Mouse (Mus musculus) lung, postnatal 36 days (tissue): ENCODE data around the gene Tcfl5.

Experiments used
- DNase-seq: peaks from one replicate; pipeline ENCODE4 v3.0.0; 2022; ENCODE audit warnings: mixed read lengths

Gene Tcfl5

GRCm38 (mm10) chr2:180642555-180643260 is at the start of gene Tcfl5:
Gene Tcfl5, minus strand, starts transcription at chr2:180642708.
- no peak for DNase-seq

- DNase-seq, result no peak
Measured at GRCm38 (mm10) chr2:180689841-180690240, 47.3 kb upstream of the Tcfl5 start.

DNA sequence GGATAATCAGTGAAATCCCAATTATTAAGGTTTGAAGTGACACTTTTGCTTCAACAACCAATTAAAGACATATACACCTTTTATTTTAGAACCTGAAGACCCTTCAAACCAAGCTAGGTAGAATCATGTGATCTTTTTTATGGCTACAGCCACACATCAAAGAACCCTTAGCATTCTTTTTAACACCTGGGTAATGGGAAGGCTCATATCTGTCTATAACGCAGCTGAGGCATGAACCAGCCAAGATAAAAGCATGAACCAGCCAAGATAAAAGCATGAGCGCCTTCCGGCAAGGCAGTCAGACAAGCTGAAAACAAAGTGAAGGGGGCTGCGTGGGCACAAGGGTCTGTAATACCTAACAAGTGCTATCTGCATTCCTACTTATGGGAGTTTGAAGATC is 41.5 kb upstream of the Tcfl5 start:
- DNase-seq, result no peak

- no peak for DNase-seq
Measured at GRCm38 (mm10) chr2:180683524-180683923, 41.0 kb upstream of the Tcfl5 start.

DNA sequence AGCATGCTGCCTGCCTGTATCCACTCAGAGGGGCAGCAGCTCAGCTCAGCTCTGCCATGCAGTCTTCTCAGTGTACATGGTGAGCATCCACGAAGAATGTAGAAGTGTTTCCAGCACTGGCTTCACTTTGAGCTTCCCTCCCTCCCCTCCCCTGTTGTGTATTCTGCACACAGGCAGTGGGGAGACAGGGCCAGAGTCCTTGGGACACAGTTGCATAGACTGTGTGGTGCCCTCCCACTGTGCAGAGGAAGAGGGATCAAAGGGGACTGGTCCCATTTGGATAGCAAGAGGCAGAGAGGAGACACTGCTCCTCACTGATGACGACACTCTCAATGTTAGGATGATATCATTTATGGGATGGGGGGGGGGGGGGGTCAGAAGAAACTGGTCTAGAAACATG is 38.7 kb upstream of the Tcfl5 start:
- no peak for DNase-seq

DNA sequence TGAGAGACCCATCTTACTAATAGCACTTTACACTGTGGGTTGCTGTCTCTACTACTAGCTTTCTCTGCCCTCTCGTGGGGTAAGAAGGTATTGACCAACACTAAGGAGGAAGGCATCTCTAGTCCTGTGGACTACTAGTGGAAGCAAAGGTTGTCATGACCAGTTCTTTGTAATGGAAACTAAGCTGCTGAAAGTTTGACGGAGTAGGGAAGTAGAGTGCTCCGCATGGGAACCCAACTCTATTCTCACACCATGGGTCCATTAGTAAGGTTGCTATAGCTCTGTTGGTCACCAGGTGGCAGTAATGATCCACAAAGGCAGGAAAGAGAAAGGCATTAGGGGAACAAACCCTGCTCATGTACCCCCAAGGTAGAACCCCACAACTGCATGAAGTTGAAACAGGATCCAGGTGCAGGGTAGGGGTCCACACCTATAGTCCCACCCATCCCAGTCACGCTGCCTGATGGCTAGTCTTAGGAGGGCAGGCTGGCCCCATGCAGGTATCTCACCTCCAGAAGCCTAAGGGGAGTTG is 36.2 kb upstream of the Tcfl5 start:
- DNase-seq, result peak; percentile 85

- DNase-seq, result no peak
Measured at GRCm38 (mm10) chr2:180676706-180677105, 34.2 kb upstream of the Tcfl5 start.

- no peak for DNase-seq
Measured at GRCm38 (mm10) chr2:180662008-180662407, 19.5 kb upstream of the Tcfl5 start.

DNA sequence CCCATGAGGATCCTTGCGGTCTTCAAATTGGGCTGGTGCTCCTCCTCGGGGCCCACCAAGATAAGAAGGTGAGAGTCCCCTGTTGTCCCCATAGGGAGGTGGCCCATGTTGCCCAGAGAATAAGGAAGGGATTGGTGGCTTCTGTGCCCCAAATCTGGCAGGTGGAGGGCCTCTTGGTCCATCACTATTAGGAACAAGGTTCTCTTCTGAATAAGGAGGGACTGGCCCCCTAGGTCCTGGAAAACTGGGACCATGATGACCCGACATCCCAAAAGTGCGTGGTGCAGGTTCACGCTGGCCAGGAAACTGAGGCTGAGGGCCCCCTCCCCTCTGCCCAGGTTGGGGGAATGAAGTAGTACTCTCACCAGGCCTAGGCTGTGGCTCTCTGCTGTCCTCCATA is 18.0 kb upstream of the Tcfl5 start:
- no peak for DNase-seq

- DNase-seq, result no peak
Measured at GRCm38 (mm10) chr2:180659353-180660150, 17.0 kb upstream of the Tcfl5 start.

- no peak for DNase-seq
Measured at GRCm38 (mm10) chr2:180658381-180658780, 15.9 kb upstream of the Tcfl5 start.

- peak; percentile 87 for DNase-seq
Measured at GRCm38 (mm10) chr2:180657394-180658013, 15.0 kb upstream of the Tcfl5 start.

DNA sequence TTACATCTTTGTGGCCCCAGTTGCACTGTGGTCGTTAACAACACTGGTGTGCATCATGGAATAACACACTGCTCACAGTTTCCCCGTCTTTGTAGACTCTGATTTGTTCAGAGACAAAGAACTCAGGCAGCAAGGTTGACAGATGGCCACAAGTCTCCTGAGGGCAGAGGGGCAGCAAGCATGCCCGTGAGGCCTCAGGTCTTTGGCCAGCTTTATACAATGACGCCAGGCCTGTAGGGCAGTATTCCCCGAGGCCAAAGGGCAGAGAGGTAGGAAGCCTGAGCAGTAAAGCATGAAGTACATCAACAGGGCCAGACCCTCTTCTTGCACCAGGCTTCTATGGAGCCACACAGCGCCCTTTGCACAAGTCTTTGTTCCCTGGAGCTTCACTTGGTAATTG is 12.6 kb upstream of the Tcfl5 start:
- no peak for DNase-seq

DNA sequence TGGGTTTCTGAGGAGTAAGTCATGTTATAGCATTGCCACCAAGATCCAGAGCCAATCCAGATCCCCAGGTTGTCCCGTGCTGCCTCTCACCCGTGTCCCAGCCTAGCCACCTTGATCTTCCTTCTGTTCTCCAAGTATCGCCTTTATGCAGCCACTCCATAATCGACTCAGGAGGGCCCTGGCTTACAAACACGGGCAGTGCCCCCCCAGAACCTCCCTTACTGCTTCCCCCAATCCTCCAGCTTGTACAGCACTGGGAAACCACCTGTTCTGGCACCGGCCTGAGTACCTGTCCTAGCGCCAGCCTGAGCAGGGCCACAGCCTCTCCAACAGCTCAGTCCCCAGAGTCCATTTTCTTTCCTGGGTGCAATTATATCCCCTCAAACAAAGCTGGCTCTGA is 12.2 kb upstream of the Tcfl5 start:
- DNase-seq, result no peak

DNA sequence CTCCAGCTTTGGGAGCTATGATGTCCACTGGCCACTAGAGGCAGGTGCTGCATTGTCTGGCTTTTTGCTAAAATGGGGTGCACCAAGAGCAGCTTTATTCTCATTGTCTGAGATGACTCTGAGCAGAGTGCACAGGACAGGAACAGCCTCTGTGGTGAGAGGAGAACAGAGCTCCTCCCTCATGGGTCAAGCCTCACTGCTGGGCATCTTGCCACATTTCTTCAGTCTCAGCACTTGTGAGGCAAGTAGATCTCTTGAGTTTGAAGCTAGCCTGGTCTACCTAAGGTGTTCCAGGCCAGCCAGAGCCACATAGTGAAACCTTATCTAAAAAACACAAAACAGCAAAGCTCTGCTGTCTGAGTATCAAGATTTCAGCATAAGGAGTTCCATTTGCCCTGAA is 4.3 kb upstream of the Tcfl5 start:
- DNase-seq, result no peak

DNA sequence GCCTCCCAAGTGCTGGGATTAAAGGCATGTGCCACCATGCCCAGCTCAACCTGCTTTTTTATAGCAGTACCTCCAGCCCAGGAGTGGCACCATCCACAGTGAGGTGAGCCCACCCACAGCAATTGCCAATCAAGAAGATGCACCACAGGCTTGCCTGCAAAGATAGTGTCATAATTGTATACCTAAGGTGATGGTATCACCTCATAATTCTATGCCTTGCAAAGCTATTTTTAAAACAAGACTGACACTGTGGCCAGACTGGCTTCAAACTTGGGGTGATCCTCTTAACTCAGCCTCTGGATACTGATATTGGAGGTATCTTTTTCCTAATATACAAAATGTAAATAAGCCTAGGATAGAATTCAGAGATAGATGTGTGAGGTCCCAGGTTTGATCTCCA is 1.1 kb upstream of the Tcfl5 start:
- DNase-seq, result no peak

DNA sequence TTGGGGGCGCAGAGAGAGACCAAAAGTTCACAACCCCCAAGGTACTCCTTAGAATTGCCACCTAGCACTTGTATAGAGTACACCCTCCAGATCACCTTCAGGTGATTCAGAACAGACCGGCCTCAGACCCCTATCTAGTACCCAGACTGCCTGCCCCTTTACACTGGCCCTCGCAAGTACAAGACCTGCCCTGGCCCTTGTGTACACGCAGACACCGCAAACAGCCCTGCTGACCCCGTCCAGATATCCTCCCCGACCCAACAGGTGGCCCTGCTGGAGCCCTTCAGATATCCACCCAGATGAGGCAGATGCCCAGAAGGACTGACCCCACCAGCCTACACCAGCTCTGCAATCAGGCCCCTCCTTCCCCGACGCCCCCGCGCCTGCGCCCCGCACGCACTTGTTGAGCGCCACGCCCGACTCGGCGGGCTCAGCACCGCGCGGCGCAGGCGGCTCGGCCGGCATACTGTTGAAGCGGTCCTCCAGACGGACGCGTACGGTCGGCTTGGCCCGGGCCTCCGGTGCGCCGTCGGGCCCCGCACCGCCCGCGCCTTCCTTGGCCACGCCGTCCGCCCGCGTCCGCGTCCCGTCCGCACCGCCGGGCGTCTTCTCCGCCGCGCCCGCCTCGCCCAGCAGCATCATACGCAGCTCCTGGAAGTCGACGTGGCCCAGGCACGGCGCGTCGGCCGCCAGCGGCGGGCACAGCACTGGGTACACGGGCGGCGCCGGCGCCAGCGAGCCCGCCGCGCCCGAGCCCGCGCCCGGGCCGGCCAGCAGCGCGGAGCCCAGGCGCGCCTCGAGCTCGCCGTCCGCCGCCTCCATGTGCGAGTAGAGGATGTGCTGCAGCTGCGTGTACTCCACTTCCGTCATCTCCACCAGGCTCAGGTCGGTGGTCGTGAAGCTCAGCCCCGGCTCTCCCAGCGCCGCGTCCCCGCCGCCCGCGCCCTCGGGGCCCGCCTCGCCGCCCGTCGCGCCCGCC is 643 bp downstream of the Tcfl5 start:
- no peak for DNase-seq

DNA sequence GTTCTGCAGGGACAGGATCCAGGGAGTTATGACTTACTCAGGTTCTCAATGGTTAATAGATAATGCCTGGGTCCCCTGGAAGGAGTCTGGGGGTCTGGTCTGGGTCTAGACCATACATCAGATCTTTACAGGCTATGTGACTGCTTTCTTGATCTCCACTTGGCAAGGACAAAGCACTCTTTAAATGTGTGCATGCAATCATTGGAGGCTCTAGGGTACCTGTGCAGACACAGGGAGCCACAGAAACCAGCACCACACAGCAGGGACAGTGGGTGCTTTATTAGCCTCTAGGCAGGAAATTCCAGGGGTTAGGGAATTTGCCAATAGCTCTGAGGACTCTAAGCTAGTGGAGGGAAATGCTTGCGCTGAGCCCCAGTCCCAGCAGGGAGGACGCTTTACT is 30.6 kb downstream of the Tcfl5 start:
- no peak for DNase-seq

GRCm38 (mm10) chr2:180610283-180610682 is 32.2 kb downstream of the Tcfl5 start:
- no peak for DNase-seq

DNA sequence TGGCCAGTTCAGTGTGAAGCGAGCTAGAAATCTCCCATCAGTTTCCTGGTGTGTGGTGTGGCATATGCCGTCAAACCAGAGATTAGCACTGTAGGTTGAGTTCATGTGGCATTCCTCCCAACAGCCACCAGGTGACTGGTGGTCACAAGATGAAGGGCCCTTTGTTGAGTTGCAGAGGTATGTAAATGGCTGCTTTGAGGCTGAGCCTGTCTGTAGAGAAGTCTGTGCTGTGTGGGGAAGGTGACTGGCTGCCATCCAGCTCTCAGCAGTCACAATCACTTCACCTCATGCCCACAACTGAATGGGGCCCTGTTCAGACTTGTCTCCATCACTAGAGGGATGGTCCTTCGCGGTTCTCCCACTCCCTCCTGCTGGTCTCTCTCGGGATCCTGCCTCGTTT is 37.7 kb downstream of the Tcfl5 start:
- no peak for DNase-seq

- no peak for DNase-seq
Measured at GRCm38 (mm10) chr2:180600569-180601021, 41.9 kb downstream of the Tcfl5 start.

- no peak for DNase-seq
Measured at GRCm38 (mm10) chr2:180598157-180598705, 44.3 kb downstream of the Tcfl5 start.
